Mouse (Mus musculus): ENCODE measurements around the gene Gm8271. TPM values are rescaled to one million over a fixed set of nuclear protein-coding genes. Genes with fewer than 3 reads are reported as not detected.
"Not testable (repeated sequence)": the region's sequence is repeated elsewhere in the genome, so short reads cannot be mapped to it uniquely, and the experiment has no call there.

The Gm8271 gene
- not detected in 2 replicates for polyA plus RNA-seq (2015; fragmentation: Nextera tagmentation; extraction: Ambion mirVana)

DNA sequence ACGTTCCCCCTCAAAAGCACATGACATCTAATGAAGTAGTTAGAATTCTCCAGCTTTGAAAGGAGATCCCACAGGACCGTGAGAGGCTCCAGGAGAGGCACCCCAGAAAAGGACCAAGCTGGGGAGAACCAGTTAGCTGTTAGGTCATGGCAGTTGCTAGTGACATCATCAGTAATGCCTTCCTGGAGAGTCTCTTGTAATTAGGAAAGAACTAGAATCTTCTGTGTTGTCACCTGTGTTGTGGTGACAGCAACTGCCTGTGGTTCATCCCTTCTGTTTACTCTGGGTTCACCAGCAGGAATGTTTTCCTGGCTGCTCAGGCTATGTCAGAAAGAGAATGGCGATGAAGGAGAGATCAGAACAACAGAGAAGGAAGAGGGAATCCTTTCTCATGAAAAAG is at the start of gene Gm8271:
Gene Gm8271 (plus strand): TSS at position 301 of the 400 bp plus-strand sequence.
- not testable (repeated sequence) for ATAC-seq

DNA sequence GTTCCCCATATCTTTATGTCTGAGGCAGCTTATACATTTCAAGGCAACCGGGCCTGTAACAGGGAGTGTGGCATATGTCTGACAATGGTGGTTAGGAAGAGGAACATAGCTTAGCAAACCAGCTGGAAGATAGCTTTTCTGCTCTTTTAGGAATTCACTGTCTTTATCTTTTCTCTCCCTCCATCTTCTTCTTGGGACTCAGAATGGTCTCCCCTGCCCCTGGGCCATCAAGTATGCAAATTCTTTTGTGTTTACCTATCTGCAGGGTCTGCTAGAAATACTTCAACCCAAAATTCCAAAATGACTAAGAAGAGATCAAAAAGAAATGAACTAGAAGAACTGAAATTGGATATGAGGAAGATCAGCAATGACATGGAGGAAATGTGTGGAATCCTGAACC is 21.4 kb upstream of the Gm8271 start, which contains the start of gene Gm3317:
Gene Gm3317 (plus strand): TSS at position 301 of the 400 bp plus-strand sequence.
- not testable (repeated sequence) for H3K27ac ChIP-seq (ENCODE audit: low read length)

More for the DNA sequence above, at the start of gene Gm8271:
- not testable (repeated sequence) for H3K9me3 ChIP-seq (ENCODE audit: low read length); H3K4me3 ChIP-seq (ENCODE audit: low read depth, low read length); H3K9ac ChIP-seq (replicated peaks; ENCODE audit: low read depth); H3K4me1 ChIP-seq (ENCODE audit: insufficient read depth, low read depth, low read length); H3K4me2 ChIP-seq (replicated peaks; ENCODE audit: low read depth, low read length); DNase-seq (ENCODE audit: low spot score); H3K27ac ChIP-seq (ENCODE audit: low read length); H3K27me3 ChIP-seq (replicated peaks; ENCODE audit: insufficient read depth, low read length); H3K36me3 ChIP-seq (ENCODE audit: insufficient read depth, low read length)
- no CpG with 5 or more reads among the region's 3 CpGs for WGBS

More for the DNA sequence above, 21.4 kb upstream of the Gm8271 start, which contains the start of gene Gm3317:
- H3K9ac ChIP-seq (replicated peaks; ENCODE audit: low read depth); H3K4me3 ChIP-seq (ENCODE audit: low read depth, low read length); H3K36me3 ChIP-seq (ENCODE audit: insufficient read depth, low read length); H3K9me3 ChIP-seq (ENCODE audit: low read length); H3K4me1 ChIP-seq (ENCODE audit: insufficient read depth, low read depth, low read length); H3K4me2 ChIP-seq (replicated peaks; ENCODE audit: low read depth, low read length); ATAC-seq; DNase-seq (ENCODE audit: low spot score); H3K27me3 ChIP-seq (replicated peaks; ENCODE audit: insufficient read depth, low read length): not testable (repeated sequence)
- no CpG with 5 or more reads among the region's 1 CpGs for WGBS

Other genes with a start within 250 kb of the Gm8271 start
- not detected in 2 replicates for gene Gm8297, start 201.9 kb upstream of the Gm8271 start, polyA plus RNA-seq (2015; fragmentation: Nextera tagmentation; extraction: Ambion mirVana)
- not detected in 2 replicates for gene Gm3298, start 169.9 kb upstream of the Gm8271 start, polyA plus RNA-seq (2015; fragmentation: Nextera tagmentation; extraction: Ambion mirVana)
- not detected in 2 replicates for gene 4930555G01Rik, start 135.2 kb upstream of the Gm8271 start, polyA plus RNA-seq (2015; fragmentation: Nextera tagmentation; extraction: Ambion mirVana)
- gene Gm8281, start 114.8 kb upstream of the Gm8271 start, polyA plus RNA-seq (2015; fragmentation: Nextera tagmentation; extraction: Ambion mirVana) = 0.37 and 0.46 TPM in 2 replicates
- gene Gm8279, start 54.3 kb upstream of the Gm8271 start, polyA plus RNA-seq (2015; fragmentation: Nextera tagmentation; extraction: Ambion mirVana) = not detected in 2 replicates
- gene Gm3317, start 21.3 kb upstream of the Gm8271 start, polyA plus RNA-seq (2015; fragmentation: Nextera tagmentation; extraction: Ambion mirVana) = not detected in 2 replicates
- gene Gm3526, start 74.8 kb downstream of the Gm8271 start, polyA plus RNA-seq (2015; fragmentation: Nextera tagmentation; extraction: Ambion mirVana) = not detected in 2 replicates
- not detected in 2 replicates for gene Gm3542, start 149.1 kb downstream of the Gm8271 start, polyA plus RNA-seq (2015; fragmentation: Nextera tagmentation; extraction: Ambion mirVana)
- 0.29 TPM in 1 of 2 replicates, not detected in the other for gene Gm3500, start 203.3 kb downstream of the Gm8271 start, polyA plus RNA-seq (2015; fragmentation: Nextera tagmentation; extraction: Ambion mirVana)

Measured in lung, postnatal 0 days (tissue).